Mouse (Mus musculus) bone marrow, adult 2 months (tissue): Measurements from ENCODE around the gene Plcb4.

Experiments
- CTCF ChIP-seq: fragments of 200-500 bp; IDR thresholded peaks from 2 replicates; pipeline ENCODE4 v1.5.1; 2011; ENCODE audit warnings: low read length, control low read depth; ENCODE audit not compliant: control insufficient read depth, insufficient read depth
- POLR2A ChIP-seq: fragments of 200-500 bp; IDR thresholded peaks from 2 replicates; pipeline ENCODE4 v1.6.1; 2011; ENCODE audit warnings: low read depth, mild to moderate bottlenecking, control low read depth, low read length, borderline replicate concordance; ENCODE audit not compliant: control insufficient read depth

GRCm38 (mm10) chr2:135750748-135751147 is 91.9 kb downstream of the Plcb4 start:
- no peak for TF ChIP-seq CTCF
- TF ChIP-seq POLR2A: no peak
